Mouse (Mus musculus): ENCODE measurements around the gene Saysd1. TPM values are rescaled to one million over a fixed set of nuclear protein-coding genes. Genes with fewer than 3 reads are reported as not detected.
"Not testable (repeated sequence)": the region's sequence is repeated elsewhere in the genome, so short reads cannot be mapped to it uniquely, and the experiment has no call there.

Gene Saysd1
- polyA plus RNA-seq, 1 experiment from 2014 or later = 9.7 TPM

DNA sequence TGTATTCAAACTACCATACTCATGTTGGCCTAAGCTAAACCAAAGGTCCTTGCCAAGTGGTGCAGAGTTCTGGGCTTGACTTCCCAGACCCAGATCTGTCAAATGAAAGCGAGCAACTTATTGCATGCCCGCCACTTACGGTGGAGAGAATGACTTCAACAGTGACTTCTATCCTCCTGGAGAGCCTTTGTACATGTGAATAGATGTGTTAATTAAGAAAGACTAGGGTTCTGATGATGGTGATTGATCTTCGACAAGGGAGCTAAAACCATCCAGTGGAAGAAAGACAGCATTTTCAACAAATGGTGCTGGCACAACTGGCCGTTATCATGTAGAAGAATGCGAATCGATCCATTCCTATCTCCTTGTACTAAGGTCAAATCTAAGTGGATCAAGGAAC, 110.9 kb downstream of the Saysd1 start:
- H3K27me3 ChIP-seq (ENCODE audit: control insufficient read depth, insufficient read depth, low read length); H3K27ac ChIP-seq (ENCODE audit: low read depth, low read length); DNase-seq (ENCODE audit: low spot score); H3K4me3 ChIP-seq (ENCODE audit: low read depth, low read length); H3K36me3 ChIP-seq (ENCODE audit: control insufficient read depth, insufficient read depth, low read length); ATAC-seq (ENCODE audit: insufficient read depth, low FRiP score, low TSS enrichment); H3K4me2 ChIP-seq (ENCODE audit: low read depth); H3K4me1 ChIP-seq (ENCODE audit: control insufficient read depth, insufficient read depth, low read length); H3K9me3 ChIP-seq (ENCODE audit: control insufficient read depth, low read length); H3K9ac ChIP-seq (ENCODE audit: low read length): not testable (repeated sequence)
- WGBS = 78% methylated on average over 7 of the region's 7 CpGs

Other genes starting within 250 kb of the Saysd1 start
- 161 and 175 TPM in 2 replicates for gene Gng2, start 160.9 kb downstream of the Saysd1 start, polyA plus RNA-seq (2014; fragmentation: Nextera tagmentation; extraction: Ambion mirVana)
- 8.8 and 9.1 TPM in 2 replicates for gene Kcnk5, start 43.3 kb upstream of the Saysd1 start, polyA plus RNA-seq (2014; fragmentation: Nextera tagmentation; extraction: Ambion mirVana)
- gene Kcnk16, start 130.7 kb upstream of the Saysd1 start, polyA plus RNA-seq (2014; fragmentation: Nextera tagmentation; extraction: Ambion mirVana) = not detected in 2 replicates
- gene Nudt13, start 156.2 kb upstream of the Saysd1 start, polyA plus RNA-seq (2014; fragmentation: Nextera tagmentation; extraction: Ambion mirVana) = 6.2 and 8.1 TPM in 2 replicates
- 68.5 and 71.6 TPM in 2 replicates for gene Ecd, start 209.6 kb upstream of the Saysd1 start, polyA plus RNA-seq (2014; fragmentation: Nextera tagmentation; extraction: Ambion mirVana)
- gene Fam149b, start 209.6 kb upstream of the Saysd1 start, polyA plus RNA-seq (2014; fragmentation: Nextera tagmentation; extraction: Ambion mirVana) = 53.1 and 55.7 TPM in 2 replicates

All from neural tube, embryonic 11.5 days (tissue).